Mouse (Mus musculus): ENCODE measurements at regions not wholly inside any gene's neighbourhood (a gene's known extent, or its start where the extent isn't known, plus 50 kb on each side); places are given as distances from the start of the nearest gene placed in this dataset.

GRCm38 (mm10) chr2:40342579-40342978 lies 1116.3 kb upstream of the Ppp6c start:
- in situ Hi-C loops (cut with MboI, MseI): no loop called here

- in situ Hi-C loops (cut with MboI, MseI): no loop called here
Observed at GRCm38 (mm10) chr2:40332294-40332874, 1106.1 kb upstream of the Ppp6c start.

DNA sequence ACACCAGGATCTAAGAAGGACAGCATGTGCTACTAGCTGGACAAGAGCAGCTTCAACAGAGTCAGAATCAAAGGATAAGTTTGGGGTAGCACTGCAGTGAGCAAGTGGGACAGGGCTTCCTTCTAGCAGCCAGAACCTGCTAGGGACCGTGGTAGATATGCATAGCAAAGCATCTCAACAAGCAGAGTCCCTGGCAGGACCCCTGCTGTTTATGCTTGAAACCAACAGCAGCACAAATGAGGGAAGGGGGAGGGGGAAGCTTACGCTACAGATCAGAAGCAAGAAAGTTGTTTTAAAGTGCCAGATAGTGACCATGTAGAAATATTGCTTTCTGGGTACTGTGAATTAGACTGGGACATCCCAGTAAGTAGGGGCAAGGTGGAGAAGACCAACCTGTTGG lies 1095.3 kb upstream of the Ppp6c start:
- in situ Hi-C loops (cut with MboI, MseI): loop anchor here (10.0 kb wide), 1 partner anchor 1283 kb away; no protein-coding TSS in a partner anchor

GRCm38 (mm10) chr2:40320710-40321441 lies 1094.6 kb upstream of the Ppp6c start:
- in situ Hi-C loops (cut with MboI, MseI): loop anchor here (10.0 kb wide), 1 partner anchor 1284 kb away; no protein-coding TSS in a partner anchor
